Mouse (Mus musculus) cerebellum, postnatal 4 days (tissue): ENCODE data around the gene Foxj2.

Source experiments
- DNase-seq, 2 experiments: peaks; one replicate each; pipeline ENCODE4 v3.0.0; 2022; ENCODE audit warnings: low spot score in 2 of 2, mixed read lengths in 1 of 2

Foxj2 gene

DNA sequence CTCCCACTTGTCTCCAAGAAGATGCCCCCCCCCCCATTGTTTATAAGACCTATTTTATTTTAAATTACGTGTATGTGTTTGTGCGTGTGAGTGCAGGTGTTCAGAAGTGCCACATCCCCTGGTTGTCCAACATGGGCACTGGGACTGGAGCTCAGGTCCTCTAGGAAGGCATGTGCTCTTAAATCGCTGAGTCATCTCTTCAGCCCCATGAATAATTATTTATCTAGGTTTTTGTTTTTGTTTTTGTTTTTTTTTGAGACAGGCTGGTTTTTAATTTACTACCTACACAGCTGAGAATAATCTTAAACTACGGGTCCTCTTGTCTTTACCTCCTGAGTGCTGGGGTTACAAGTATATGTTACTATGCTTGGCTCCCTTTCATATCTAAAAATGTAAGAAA is 6.1 kb upstream of the Foxj2 start:
- DNase-seq = no peak

DNA sequence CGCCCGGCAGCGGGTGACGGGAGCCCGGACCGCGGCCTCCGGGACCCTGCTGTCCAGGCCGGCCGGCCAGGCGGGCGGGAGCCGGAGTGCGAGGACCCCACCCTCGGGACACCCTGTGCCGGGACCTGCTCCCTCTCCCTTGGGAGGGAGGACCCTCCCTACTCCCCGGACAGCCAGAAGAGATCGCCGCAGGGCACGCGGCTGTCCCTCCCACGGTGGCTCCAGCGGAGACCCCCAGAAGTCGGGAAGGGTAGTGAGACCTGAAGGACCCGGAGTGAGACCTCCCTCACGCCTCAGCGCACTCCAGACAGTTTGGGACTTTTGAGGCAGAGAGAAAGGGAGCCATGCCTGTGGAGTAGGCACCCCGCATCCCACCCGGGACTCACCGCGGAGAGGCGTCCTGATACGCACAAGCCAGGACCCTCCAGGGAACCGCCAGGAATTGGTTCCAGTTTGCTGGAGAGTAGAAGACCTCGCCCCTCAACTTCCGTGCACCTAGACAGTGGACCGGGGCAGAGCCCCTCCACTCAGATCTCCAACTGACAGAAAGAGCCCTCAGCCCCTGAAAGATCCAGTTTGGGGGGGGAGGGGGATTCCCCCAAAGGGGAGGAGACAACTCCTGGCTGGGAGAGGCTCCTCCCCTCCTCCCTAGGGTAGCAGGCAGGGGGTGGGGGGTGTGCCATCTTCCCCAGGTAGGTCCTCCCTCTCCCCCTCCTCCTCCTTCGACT is 521 bp downstream of the Foxj2 start:
- DNase-seq = peak in 1 of 2 experiments; percentile 10

DNA sequence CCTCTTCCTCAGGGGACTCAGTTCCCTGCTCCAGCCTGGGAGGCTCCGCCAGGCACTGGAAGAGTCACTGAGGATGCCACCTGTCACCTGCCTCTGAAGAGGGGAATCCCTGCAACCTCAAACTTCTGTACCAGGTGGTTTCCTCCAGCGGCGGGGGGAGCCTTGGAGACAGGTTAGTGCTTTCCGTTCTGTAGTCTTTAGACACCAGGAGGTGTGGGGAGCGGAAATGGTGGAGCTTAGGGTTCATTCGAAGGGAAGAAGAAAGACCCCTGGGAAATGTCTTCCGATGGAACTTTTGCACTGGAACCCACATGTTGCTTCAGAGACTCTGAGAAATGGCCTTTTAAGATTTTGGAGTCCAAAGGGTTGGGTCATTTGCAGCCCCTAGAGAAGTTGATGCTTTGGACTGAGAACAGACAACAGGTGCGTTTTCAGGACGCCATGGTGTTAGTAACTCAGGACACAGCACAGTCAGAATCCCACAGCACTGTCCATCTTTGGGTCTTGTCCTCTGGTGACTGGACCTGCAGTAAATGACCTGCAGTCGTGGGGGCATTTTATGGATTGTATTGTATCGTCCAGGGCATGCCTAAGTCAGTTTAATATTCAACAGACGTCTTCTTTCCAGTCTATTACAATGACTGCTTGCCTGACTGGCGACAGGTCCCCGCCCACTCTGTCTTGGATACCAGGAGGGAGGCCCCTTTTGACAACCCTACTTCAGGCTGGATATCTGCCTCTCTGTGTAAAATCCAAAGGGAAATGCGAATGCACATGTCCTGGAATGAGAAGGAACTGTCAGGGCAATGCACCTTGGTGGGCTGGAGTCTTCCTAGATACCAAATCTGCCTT is 1.3 kb downstream of the Foxj2 start:
- no peak for DNase-seq

DNA sequence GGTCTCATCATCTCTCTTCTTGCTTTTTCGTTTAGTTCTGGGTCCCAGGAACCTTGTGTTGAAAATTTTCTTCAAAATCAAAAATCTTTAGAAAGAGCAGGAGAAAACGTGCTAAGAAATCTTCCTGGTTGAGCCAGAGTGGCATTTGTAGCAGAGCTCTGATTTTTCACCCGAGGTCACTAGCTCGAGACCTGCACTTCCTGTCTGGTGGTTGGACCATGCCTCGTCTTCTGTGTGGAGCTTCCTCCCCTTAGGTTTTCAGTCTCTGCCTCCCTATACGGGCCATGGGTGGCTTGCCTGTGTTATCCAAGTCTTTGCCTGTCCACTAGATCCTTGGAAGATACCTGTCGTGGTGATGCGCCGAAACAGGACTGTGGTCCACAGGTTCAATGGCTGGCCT is 2.1 kb downstream of the Foxj2 start:
- DNase-seq = no peak

DNA sequence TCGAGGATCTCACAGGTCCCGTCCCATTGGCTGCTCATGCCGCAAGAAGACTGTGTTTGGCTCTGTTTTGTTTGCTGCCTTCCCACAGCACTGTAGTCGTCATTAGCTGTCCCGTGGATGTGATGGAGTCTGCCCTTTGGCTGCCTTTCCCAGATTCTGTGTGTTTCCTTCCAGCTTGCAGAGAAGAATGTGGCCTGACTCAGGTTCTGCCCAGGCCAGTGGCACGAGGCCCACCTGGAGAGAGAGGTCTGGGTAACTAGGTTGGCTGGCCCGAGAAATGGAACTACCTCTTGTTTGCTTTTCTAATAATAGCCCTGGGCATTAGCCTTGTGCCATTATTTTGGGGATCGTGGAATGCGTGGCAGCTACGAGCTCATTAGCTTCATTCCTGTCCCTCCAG is 4.4 kb downstream of the Foxj2 start:
- DNase-seq = no peak

DNA sequence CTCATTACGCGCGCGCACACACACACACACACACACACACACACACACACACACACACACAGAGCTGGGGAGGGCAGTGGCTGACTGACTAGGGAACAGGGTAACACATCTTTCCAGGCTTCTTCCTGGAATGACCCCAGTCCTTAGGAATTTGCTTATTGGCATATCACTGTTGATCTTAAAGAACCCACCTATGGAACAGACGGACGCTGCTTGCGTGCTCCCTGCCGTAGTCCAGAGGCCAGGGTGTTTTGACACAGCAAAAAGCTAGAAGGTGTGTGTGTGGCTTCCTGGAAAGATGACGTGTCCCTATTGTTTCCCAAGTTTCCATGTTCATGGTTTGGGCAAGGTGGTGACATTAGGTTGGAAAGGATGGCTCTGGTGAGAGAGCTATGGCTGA is 5.5 kb downstream of the Foxj2 start:
- no peak for DNase-seq

DNA sequence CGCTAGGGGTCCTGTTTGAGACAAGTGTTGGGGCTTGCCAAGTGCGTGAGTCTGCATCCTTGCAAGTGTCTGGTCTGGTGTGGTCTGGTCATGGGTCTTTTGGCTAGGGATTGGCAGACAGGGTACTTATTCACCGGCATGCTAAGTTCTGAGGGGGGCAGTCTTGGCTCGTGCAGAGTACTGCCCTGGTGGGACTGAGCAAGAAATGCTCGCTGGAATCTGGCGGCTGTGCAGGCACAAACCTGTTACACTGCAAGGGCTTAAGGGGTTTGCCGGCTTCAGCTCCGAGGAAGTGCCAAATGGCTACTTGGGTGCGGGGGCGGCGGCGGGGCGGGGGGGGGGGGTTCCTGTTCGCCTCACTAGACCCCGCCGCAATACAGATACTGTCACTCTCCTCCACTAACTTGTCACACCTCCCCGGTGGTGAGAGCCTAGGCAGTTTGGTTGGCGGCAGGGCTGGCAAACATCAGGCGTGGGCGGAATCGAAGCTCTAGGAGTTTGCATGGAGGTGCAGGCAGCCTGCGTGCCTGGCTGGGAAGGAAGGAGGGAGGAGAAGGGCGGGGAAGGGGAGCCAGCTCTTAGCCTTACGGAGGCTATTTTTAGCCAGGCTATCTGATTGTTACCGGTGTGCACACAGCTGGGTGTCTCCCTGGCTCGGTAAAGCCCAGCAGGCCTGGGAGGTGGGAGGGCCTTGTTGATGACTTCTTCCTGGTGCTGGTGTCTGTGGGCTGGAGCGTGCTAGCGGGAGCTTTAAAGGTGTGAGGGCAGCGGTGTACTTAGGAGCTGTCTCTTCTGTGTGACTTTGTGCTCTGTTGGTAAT is 6.4 kb downstream of the Foxj2 start:
- peak in 1 of 2 experiments; percentile 19 for DNase-seq

DNA sequence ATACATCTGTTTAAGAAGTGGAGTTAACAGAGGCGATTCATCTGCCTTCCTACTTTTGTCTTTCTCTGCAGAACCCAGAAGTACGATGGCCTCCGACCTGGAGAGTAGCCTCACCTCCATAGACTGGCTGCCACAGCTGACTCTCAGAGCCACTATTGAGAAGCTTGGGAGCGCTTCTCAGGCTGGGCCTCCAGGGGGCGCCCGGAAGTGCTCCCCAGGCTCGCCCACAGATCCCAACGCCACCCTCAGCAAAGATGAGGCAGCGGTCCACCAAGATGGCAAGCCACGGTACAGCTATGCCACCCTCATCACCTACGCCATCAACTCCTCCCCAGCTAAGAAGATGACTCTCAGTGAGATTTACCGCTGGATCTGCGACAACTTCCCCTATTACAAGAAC is 8.4 kb downstream of the Foxj2 start:
- peak in 1 of 2 experiments; percentile 34 for DNase-seq

DNA sequence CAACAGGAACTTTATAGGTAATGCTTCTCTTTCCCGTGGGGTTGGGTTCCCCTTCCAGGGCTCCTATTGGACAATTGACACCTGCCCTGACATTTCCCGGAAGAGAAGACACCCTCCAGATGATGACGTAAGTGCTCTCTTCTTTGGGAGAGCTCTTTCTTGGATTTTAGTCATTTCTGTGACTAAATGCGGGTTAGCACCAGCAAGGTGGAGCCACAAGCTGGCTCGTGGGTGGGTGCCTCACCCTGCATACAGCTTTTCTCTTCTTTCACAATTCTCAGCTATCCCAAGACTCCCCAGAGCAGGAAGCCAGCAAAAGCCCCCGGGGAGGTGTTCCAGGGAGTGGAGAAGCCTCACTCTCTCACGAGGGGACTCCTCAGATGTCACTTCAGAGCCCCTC is 13.2 kb downstream of the Foxj2 start:
- DNase-seq = no peak

DNA sequence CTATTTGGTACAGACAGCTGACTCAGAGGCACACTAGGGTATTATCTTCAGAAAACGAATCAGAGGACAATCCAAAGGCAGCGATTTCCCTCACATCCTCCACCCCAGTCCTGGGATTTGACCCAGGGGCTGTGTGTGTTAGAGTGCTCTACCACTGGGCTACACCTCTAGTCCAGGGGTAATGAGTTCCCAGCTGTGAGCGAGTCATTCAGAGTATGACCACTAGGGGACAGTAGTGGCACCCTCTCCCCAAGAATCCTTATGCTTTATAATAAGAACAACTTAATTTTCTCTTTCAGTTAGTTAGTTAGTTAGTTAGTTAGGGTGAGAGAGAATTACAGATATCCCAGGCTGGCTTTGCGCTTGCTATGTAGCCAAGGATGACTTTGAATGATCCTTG is 14.7 kb downstream of the Foxj2 start:
- DNase-seq = peak in 1 of 2 experiments; percentile 14

DNA sequence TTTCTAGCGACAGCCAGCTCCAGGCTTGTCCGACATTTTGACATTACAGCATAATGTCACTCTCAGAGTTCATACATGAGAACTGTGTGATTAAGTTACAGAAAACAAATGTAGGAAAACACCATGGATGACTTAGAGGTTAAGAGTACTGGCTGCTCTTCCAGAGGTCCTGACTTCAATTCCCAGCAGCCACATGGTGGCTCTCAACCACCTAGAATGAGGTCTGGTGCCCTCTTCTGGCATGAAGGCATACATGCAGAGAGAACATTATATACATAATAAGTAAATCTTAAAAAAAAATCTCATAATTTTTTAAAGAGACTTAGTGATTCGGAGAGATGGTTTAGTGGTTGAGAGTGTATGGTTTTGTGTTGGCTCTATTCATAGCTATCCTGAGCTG is 17.3 kb downstream of the Foxj2 start:
- no peak for DNase-seq

DNA sequence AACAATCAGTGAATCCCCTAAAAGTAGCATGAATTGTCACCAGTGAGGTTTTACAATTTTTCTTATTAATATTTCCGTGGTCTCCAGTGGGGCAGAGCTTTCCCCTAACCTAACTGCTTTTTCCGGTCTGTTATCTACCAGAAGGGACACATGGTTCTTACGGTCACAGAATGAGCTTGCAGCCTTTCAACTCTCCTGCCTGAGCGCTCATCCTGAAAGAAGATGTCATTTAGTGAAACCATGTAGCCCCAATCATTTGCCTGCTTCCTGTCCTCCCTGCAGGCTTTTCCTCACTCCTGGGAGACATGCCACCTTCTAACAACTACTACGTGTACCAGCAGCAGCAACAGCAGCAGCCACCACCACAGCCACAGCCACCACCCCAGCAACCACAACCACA is 17.8 kb downstream of the Foxj2 start:
- DNase-seq = no peak

DNA sequence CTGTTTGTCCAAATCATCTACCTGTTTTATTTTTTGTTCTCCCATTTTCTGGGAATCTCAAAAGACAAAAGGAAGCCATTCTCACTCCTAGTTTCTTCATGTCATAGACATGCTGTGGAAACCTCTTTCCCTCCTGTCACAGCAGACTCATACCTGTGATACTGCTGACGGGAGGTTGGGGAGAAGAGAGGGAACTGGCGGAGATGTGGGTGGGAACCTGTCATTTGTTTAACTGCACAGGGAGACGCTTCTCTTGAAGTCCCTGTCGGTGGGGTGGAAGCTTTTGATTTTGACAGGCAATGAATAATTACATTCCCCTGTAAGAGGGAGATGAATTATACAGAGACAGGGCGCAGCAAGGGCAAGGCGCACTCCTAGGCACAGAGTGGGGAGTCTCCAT is 24.0 kb downstream of the Foxj2 start:
- DNase-seq = no peak

DNA sequence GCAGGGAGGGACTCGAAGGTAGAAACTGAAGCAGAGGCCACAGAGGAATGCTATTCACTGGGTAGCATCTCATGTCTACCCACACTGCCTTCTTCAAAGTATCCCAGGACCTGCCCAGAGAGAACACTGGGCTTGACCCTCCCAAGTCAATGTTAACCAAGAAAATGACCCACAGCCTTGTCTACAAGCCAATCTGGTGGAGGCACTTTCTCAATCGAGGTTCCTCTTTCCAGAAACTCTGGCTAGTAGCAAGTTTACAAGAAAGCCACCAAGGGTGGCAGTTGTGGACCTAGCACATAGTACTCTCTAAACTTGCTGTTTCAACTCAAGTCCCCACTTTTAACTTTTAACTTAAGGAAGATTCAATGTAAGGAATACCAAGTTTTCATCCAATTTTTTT is 33.0 kb downstream of the Foxj2 start:
- DNase-seq = no peak

DNA sequence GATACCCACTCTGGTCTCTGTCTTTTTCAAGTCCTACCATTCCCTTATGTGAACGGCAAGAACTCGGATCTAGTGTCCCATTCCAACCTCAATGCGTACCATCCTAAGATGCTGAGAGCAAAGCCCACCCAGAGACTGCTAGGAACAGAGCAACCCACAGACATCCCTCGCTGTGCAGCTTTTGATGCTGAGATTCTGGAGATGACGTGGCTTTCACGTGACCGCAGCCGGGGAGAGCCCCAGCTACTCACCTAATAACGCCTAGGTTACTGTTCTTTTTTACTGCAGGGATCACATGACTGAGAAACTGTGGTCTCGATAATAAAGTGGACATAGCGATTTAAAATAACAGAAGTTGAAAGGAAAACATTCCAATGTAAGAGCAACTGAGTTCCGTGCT is 34.8 kb downstream of the Foxj2 start:
- no peak for DNase-seq

DNA sequence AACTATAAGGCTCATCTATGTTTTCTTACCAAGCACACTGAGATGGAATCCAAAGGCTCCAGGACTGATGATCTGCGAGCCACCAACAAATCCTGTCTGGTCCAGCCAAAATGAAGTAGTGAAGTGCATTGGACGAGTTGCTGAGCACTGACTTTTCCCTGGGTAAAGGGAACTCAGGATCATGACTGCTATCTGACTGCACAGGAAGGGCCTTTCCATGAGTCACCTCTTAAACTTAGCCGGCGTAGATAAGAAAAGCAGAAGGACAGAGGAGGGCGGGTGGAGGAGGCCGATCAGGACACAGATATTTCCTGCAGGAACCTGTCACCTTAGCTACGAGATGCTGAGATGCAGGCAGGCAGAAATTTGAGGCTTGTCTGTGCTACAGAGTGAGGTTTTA is 36.2 kb downstream of the Foxj2 start, which contains the start of gene C3ar1:
Gene C3ar1 (minus strand): TSS at position 207 of the 400 bp plus-strand sequence.
- DNase-seq = no peak

DNA sequence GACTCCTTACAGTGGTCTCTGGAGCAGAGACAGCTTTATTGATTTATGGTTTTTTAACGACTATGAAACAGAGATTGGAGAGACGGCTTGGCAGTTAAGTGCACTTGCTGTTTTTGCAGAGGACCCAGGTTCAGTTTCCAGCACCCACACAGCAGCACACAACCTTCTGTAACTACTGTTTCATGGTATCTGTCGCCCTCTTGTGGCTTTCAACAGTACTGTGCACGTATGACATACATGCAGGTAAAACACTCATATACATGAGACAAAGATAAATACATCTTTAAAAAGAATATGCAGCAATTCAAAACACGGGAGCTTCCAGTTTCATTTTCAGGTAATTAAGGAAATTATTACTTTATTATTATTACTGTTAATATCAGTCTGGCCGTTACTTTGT is 42.7 kb downstream of the Foxj2 start:
- DNase-seq = no peak

DNA sequence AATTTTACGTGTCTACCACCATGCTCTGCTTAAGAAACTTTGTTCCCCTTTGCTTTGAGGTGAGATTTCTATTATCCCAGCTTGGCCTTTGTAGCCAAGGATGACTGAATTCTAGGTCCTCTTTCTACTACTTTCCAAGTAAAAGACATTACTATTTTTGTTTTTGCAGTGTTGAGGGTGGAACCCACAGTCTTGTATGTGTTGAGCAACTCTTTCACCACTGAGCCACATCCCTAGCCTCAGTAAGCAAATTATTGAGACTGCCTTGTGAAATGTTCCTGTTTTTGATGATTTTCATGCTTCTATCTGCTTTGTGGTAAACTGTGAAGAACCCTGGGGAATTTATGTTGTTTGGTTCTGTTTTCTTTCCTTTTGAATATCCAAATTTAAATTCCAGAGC is 43.2 kb downstream of the Foxj2 start:
- no peak for DNase-seq

DNA sequence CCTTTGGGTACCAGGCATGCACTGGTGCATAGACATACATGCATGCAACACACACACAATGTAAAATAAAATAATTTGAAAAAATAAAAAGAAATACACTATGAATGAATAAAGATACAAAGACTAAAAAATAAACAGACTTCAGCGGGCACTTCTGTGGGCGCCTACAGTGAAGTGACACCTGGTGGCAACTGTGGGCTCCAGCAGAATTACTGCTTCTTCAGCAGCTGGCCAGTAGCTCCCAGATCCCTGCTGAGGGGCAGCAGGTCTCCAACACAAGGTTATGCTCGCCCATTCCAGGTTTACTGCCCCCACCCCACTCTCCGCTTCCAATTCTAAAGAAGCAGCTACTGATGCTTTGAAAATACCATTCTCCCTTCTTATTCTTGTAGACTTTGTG is 48.2 kb downstream of the Foxj2 start:
- no peak for DNase-seq

DNA sequence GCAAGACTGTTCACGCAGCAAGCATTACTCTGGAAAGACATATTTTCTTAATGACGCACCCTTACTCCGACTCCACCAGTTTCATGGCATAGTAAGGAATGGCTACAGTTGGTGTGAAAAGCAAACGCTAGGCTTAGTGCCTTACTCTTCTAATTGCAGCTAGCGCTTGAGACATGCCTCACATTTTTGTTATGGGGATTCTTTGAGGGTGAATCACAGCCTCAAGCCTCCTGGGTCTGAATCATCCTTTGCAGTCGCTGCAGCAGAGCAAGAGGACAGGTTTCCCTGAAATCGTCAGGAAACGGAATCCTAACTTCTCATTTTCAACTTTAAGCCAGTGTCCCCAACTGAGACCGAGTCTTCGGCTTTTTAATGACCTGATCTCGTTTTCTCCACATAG is 50.1 kb downstream of the Foxj2 start:
- no peak for DNase-seq

DNA sequence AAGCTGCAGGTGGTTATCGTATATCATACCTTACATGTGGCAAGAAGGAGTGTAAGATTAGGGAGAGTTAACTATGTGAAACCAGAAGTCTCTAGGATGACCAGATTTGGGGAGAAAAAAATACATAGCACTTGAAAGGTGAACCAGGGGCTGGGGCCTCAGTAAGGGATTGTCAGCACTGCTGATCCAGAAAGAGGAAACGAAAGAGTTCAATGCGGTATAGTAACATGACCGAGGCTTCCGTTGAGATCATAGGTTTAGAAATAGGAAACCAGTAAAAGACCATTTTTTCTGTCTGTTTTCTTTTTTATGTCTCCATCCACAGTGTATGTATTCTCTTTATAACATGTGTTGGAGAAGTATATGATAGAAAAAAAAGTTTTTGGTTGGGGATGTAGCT is 53.1 kb downstream of the Foxj2 start:
- no peak for DNase-seq
